Mouse (Mus musculus) adrenal gland, adult 2 months (tissue): ENCODE results near the gene Psen2. TPM values are rescaled to one million over a fixed set of nuclear protein-coding genes. Genes with fewer than 3 reads are reported as not detected.

Experiments used
- DNase-seq: peaks from one replicate; pipeline ENCODE4 v3.0.0; 2021
- polyA plus RNA-seq: library from polyadenylated mRNA; depleted of rRNA; stranded (reverse); fragments of >200 nt; gene quantifications from 2 replicates; pipeline ENCODE4 v1.2.3, GENCODE M21; 2012
- total RNA-seq, 2 experiments: library from RNA; stranded (reverse); gene quantifications; 2 replicates each; pipeline ENCODE4 v1.2.3; 2021

Gene Psen2
- total and polyA plus RNA-seq, 3 experiments, result 32.4 to 75.3 (median 33.5) TPM

DNA sequence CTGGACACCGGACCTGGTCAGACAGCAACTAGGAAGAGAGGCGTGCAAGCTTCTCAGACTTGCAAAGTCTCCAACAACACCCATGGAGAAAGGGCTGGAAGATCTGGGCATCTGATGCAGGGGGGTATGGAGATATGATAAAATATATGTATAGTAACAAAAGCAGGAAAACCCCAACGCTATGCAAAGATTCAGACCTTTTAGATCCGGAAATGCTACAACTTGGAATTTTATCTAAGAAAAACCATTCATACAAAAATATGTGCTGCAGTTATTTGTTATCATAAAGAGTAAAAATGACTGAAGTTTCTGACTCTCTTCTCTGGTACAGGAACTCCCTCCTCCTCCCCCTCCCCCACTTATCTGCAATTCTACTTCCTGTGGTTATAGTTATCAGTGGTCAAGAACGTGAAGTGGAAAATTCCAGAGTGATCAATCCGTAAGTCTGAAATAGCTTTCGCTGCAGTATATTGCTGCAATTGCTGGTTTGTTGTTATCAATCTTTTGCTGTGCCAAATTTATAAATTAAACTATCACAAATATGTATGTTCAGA lies 14.6 kb downstream of the Psen2 start:
- DNase-seq, result no peak

DNA sequence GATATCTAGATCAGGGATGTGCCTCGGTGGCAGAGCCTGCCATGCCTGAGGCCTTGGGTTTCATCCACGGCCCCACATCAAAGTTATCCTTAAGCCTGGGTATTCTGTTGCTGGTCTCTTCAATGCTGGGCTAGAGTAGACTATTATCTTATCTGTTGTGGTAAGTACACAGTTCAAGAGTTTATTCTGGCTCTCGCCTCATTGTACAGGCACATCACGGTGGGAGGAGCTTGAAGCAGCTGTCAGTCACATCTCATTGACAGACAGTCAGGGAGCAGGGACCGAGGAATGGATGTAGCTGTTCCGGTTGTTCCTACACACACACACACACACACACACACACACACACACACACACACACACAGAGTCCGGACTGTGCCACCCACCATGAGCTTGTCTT lies 15.3 kb downstream of the Psen2 start:
- no peak for DNase-seq

DNA sequence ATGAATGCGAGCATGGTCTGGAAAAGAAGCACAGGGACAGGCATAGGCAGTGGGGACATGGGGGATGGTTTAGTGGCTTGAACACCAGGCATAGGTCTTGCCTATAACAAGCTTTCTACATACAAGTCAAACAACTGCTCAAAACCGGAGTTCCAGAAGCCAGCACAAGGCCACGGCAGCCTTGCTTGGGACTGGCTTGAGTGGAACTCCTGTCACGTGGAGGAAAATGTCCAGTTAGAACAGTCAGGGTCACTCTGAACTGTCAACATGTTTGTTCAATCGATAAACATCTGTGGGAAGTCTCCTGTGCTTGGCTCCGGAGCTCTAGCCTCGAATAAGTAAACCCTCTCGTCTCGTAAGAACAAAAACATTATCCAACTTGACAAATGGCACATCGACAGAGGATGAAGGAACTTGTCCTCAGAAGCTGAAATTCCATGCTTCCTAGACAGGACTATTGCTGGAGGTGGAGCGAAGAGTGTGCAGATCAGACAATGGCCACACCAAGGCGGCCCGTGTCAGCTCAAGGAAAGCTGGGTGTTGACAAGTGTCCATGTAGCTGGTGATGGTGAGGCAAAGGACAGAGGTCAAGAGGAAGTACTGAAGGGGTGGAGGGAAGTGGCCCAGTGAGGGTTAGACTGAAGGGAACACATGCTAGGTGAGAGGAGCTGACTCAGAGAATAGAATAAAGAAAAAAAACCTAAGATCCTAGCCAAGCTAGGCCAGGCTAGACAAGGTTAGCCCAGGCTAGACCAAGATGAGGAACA lies 17.3 kb downstream of the Psen2 start:
- DNase-seq, result peak; percentile 52

DNA sequence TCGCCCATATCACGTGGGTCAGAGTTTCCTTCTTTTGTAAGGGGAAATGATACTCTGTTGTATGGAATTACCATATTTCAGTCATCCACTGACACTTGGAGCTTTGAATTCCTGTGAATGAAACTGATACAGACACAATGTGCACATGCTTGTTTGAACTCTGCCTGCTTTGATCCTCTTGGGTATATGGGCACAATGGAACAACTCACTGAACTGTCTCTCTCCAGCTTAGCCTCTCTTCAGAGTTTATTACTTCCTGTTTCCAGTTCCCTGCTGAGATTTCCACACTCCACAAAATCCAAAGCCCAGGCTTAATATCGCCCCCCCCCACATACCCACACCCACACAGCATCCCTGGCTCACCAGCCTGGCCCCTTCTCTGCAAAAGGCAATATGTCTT lies 31.5 kb downstream of the Psen2 start:
- DNase-seq, result no peak

DNA sequence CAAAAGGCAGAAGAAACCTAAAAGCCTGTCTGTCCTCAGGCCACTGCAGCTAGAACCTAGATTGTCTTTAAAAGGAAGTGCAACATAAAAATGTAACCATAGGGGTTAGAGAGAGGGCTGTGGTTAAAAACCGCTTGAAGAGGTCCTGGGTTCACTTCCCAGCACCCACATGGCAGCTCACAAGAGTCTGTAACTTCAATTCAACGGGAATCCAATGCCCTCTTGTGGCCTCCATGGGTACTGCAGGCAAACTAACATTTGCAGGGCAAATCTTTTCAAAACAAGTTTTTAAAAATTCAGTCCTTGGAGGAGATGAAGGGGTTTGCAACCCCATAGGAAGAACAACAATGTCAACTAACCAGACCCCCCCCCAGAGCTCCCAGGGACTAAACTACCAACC lies 32.7 kb downstream of the Psen2 start:
- DNase-seq, result no peak

DNA sequence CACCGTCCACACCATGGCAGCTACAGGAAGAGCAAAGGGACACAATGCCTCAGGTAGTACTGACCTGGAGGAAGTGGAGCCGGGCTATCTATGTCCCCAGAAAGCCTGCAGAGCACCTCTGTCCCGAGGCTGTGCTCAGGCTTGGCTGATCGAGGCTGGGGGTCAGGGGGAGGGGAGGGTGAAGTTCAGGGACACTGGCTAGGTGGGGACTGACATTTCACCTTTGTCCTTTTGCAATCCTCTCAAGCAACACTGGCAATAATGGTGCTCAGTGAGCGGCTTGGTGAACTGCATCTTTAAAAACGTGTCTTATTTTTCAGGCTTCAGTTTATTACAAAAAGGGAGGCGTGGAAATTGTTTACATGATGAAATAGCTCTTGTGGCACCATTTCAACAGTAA lies 33.3 kb downstream of the Psen2 start:
- DNase-seq, result no peak

DNA sequence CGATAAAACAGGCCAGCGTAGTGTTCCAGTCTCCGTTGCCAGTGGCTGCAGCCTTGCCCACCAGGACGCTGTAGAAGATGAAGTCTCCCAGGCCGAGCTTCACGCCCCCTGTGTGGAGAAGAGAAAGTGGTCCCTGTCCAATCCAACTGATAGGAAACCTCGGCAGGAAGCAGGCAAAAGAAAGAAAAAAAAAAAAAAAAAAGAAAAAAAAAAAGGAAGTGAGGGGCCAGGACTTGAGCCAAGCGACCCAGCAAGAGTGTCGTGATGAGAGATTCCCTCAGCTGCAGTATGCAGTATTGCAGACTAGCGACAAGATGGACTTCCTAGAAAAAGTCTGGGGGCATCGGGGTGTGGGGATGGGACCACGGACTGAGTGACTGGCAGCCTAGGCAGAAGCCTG lies 34.4 kb downstream of the Psen2 start:
- no peak for DNase-seq

DNA sequence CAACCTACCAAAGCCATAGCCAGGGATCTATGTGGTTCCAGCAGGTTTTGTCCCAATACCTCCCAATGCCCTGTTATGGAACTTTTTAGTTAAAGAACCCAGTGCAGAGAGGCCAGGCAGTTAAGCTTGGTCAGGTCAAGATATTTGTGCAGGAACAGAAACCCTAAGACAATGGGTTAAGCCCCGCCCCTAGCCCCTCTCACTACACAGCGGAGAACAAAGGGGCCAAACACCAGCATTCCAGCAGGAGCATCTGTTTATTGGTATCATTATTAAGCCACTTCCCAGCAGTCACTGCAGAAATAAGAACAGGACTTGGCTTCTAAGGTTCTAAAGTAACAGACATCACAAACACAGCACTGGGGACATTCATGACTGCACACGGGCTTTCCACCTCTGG lies 36.5 kb downstream of the Psen2 start:
- no peak for DNase-seq

DNA sequence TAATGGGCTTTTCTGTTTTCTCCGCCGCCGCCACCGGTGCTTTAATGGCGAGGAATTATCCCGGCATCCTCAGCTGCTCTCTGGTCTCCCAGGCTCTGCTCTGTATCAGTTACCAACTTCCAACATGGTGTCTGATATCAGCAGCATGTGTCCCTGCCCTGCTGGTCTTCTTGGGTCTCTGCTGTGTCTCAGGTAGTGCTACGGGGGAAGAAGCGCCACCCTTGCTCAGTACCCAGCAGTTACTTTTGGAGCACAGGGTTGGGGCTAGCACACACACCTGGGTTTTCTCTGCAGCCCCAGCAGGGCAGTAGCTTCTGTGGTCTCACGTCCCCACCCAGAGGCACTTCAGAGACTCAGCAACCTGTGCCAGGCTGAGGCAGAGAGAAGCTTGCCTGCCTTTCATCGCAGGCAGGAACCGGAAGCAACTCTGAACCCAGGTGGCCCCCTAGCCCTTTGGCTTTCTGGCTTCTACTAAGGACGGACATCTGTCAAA lies 37.0 kb downstream of the Psen2 start:
- no peak for DNase-seq

DNA sequence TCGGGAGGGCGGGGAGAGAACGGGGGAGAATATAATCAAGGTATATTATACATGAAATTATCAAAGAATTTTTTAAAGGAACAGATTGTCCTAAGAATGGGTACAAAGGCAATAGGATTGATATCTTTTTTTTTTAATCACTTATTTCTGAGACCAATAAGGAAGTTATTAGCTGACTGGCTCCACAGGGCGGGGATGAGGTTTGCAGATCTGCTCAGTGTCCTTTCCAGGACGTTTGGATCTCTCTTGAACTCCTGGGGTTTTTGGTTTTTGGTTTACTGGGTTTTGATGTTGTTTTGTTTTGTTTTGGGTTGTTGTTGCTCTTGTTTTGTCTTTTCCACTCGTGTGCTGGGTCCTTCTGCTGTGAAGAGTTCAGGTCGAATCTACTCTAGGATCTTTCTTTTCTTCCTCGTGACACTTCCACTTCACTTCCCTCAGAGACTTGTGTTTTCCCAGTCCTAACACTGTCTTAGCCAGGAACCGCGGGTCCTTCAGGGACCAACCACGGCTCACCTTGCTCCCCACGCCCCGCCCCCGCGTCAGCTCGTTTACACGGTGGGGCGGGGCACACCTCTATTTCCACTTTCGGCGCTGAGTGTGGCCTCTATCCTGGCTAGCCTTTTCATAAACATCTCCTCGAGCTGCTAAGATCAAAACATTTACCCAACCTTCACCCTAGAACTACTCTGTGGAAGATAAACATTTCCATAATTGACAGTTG lies 37.6 kb downstream of the Psen2 start:
- DNase-seq, result peak; percentile 71

DNA sequence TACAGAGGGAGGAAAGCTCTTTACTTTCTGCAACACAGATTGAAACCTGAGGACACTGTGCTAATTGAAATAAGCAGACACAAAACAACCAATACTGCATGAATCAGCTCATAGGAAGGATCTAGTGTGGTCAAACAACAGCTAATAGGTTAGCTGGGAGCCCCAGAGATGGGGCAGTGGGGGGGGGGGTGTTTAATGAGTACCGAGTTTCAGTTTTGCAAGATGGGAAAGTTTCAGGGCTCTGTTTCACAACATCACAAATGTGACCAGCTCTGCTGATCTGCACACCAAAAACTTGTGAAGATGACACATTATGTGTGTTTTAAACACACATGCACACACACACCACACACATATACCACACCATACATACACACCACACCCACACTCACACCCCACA lies 41.2 kb downstream of the Psen2 start:
- no peak for DNase-seq

DNA sequence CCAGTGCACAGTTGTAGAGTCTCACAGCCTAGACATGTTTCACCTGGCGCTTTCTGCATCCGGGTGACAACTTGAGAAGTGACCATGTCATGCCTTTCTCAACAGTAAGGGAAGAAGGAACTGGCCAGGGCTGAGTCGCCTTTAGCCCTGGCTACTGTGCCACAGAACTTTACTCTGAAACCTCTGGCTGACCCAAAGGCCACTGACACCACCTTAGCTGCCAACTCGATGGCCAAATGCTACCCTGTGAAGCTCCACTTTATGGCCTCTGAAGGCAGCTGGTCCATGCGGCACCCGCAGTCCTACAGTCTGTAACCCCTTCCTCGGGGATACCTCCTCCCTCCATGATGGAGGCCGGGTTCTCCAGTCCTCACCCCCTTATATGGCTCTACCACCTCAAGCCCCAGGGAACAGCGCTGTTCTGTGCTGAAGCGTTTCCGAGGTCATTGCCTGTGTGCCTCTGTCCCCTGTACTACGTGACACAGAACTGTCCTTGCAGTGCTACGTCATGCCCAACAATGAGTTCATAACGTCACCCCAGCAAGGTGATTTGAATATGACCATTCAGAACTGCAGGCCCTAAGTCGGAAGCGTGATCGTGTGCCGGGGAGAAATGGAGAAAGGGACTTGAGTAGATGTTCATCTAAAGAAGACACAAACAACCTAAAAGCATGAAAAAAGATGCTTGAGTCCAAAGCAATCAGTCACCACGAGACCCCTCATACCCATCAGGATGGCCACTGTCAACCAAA lies 42.3 kb downstream of the Psen2 start:
- DNase-seq, result peak; percentile 18

DNA sequence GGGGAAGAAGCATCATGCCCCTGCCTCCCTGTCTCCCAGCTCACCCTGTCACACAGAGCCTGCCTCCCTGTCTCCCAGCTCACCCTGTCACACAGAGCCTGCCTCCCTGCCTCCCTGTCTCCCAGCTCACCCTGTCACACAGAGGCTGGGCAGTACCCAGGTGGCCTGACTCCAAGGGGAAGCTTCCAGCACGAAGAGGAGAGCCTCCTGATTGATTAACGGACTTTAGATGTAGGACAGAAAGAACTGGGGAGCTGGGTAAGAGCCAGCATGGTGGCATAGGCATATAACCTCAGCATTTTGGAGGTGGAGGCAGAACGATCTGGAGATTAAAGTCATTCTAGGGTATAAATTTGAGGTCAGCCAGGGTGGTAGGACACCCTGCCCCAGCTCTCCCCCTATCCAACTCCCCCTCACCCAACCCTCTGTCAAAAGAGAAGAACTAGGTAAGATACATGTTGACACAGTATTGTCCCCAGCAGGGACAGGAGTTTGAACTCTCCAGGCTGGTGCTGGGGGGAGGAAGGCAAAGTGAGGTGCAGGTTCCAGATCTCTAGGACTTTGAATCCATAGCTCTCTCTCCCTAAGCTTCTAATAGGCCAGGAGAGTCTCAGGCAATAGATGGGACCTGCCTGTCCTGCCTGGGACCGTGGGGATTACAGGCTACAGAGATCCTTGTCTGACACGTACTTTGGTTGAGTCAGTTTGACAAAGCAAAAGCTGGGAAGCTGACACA lies 46.5 kb downstream of the Psen2 start:
- DNase-seq, result no peak

DNA sequence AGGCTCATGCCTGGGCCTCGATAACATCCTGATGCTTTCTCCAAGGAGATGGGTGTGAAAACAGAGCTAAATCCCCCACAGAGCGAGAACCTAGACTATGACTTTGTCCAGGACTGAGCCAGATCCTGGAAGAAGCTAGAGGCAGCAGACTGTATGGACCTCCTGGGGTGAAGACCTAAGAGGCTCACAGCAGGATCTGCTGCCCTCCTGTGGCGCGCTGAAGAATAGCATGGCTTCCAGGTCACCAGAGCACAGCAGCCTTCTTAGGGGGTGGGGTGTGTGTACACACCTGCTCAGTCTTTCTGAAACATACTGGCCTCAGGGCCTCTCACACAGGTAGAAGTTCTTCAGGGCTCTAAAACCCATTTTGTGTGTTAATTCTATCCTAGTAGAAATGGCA lies 48.2 kb downstream of the Psen2 start:
- DNase-seq, result peak; percentile 80

DNA sequence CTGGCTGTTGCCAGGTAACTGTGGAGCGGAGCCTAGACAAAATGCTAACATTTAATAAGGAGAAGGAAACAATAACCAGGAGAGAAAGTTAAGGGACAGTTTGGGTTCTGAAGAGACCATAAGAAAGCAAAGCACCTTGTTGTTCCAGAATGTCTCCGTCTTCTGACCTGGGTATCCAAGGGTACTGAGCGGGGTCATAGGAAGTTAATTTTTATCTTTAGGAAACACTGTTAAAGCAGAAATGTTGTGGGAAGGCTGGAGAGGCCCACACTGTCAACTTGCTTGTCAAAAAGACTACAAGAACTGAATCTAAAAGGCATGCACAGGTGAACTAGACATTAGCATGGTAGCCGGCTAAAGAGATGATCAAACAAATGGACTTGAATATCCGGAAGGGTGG lies 50.3 kb downstream of the Psen2 start:
- no peak for DNase-seq

DNA sequence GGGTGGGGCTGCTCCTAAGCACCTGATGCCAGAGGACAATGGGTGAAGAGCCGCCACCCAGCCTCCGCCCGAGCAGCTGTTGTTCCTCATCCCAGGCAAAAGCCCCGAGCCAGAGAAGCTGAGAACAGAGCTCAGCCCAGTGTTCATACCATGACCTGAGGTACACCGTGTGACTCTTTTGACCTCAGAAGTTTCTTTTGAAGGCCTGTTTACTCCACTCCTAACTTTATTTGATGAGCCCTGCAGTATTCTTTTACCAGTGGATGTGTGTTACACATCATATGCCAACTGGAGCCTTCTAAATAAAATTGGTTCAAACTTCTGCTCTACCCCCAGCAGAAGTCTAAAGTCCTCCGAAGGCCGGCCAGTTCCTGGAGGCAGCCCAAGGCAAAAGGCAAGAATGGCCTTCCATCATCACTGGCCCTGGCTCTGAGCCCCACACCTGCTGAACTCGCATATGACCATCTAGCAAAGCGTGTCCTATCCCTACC lies 52.4 kb downstream of the Psen2 start:
- DNase-seq, result peak; percentile 69

DNA sequence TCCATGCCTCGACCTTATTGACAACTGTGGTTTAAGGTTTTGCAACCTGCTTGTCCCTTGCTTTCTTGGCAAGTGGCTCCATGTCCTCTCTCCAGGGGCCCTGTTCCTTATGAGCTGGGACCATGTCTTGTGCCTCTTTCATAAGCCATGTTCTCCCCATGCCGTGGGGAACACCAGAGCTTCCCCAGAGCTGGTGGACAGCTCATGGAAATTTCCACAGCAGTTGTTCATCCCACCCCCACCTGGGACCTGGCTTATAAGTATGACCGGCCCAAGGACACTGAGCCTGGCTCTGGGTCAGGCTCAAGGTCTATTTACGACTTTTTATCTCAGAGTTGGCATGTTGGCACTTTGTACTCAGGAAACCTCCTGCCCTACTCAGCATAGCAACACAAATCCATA lies 53.2 kb downstream of the Psen2 start:
- DNase-seq, result peak; percentile 87

DNA sequence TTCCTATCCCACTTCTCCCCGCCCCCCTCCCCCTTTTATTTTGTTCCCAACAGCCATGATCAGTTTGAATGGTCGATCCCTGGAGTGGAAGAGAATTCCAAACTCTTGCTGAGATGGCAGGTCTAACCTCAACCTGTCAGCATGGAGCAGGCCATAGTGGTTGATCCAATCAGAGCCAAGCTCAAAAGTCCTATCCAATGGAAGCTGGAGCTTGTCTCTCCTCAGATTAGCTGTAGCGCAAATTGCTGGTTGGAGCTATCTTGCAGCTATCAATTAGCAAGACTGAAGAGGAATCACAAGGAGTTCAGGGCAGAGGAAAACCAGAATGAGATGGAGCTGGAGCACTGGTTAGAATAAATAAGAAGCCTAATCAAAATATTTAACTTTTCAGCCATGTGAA lies 54.9 kb downstream of the Psen2 start:
- no peak for DNase-seq

DNA sequence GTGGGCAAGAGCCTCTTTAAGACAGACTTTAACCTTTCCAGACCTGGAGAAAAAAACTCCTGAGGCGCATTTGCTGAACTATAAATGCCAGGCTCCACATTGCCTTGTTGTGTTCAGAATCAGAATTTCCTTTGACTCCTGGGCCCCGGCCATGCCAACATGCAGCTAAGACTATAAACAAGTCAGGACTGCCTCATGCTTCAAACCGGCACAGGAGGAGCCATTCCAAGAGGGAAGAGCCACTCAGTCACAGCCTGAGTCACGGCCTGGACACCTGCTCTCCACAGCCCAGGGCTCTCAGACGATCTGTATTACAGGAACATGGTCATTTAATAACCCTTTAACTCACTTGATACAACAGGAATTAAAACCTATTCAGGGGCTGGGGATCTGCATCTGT lies 62.5 kb downstream of the Psen2 start:
- no peak for DNase-seq

DNA sequence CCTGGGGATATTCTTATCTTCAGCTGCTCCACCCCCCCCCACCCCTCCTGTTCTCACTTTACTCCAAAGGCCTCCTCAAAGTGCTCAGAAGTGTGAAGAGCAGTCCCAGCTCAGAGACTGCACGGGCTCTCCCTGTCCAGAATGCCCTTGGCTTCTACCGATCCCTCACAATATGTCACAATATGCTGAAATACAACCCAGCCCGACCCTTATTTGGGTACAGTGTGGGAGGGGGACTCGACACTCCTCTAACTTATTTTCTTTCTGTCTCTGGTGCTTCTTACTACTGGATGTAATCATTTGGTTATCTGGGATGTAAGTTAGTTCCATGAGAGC lies 63.6 kb downstream of the Psen2 start:
- no peak for DNase-seq

DNA sequence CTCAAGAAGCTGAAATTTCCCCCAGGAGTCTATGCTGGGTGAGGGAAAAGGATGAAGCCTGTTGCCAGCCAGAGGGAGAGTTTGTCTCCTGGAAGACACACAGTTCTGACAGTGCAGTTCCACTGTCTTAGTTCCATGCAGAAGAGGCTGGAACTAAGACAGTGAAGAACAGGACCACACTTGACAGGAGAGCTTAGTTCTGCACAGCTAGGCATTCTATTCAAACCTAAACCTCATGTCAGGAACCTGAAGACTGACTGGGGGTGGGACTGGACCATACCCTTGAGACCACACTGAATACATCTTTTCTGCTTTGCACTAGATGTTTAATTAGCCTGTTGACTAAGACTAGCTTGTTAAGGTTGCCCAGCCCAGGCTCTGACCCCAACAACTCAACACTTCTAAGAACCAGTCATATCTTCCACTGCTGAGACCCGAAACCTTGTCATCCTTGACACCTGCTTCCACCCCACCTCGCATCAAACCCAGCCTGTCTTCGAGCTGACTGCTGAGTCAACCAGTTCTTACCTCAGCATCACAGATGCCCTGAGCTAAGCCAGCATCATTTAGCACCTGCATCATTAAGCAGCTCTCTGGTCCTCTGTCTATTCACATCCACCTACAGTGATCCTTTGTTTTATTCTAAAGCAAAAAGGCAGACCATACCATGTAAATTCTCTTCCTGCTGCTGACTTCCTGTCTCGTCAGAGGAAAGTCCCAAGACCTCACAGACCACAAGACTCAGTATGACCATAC lies 64.1 kb downstream of the Psen2 start, which contains the start of gene Coq8a:
Gene Coq8a (minus strand): TSS at position 644 of the 756 bp plus-strand sequence.
- DNase-seq, result no peak
